Mouse (Mus musculus) NIH3T3 (cell line): ENCODE data around the gene Vmn1r23.
"Not testable (repeated sequence)": the region's sequence is repeated elsewhere in the genome, so short reads cannot be mapped to it uniquely, and the experiment has no call there.

ENCODE experiments used
- DNase-seq: peaks from one replicate; pipeline ENCODE4 v3.0.0-alpha.2; 2012; ENCODE audit warnings: low read depth

Vmn1r23 gene

GRCm38 (mm10) chr6:57926738-57927137 lies at the start of gene Vmn1r23:
Vmn1r23 (minus strand) TSS chr6:57926838.
- no peak for DNase-seq

- DNase-seq = not testable (repeated sequence)
Observed at GRCm38 (mm10) chr6:57961403-57961802, 34.8 kb upstream of the Vmn1r23 start, which contains the start of gene Vmn1r24. Vmn1r24 (minus strand) TSS chr6:57961503.

- no peak for DNase-seq
Observed at GRCm38 (mm10) chr6:57907928-57908327, 18.7 kb downstream of the Vmn1r23 start, which contains the start of gene Vmn1r22. Vmn1r22 (minus strand) TSS chr6:57908028.
